Mouse (Mus musculus): ENCODE measurements around the gene Eps15l1.

Gene Eps15l1

GRCm38 (mm10) chr8:72421362-72422335 is at the start of gene Eps15l1:
Gene Eps15l1, minus strand, starts transcription at chr8:72421460.
- in situ Hi-C loops (cut with MboI, MseI), result loop anchor here (5.0 kb wide), 1 partner anchor 221 kb away; no protein-coding TSS in a partner anchor

GRCm38 (mm10) chr8:72470684-72471083 is 49.4 kb upstream of the Eps15l1 start:
- in situ Hi-C loops (cut with MboI, MseI), result no loop called here

GRCm38 (mm10) chr8:72469984-72470383 is 48.7 kb upstream of the Eps15l1 start:
- in situ Hi-C loops (cut with MboI, MseI), result no loop called here

GRCm38 (mm10) chr8:72469243-72469642 is 48.0 kb upstream of the Eps15l1 start:
- in situ Hi-C loops (cut with MboI, MseI), result no loop called here

- in situ Hi-C loops (cut with MboI, MseI), result no loop called here
These were observed 43.0 kb upstream of the Eps15l1 start for GRCm38 (mm10) chr8:72464211-72464610.

GRCm38 (mm10) chr8:72459881-72460533 is 38.7 kb upstream of the Eps15l1 start:
- in situ Hi-C loops (cut with MboI, MseI), result no loop called here

GRCm38 (mm10) chr8:72458457-72458856 is 37.2 kb upstream of the Eps15l1 start:
- in situ Hi-C loops (cut with MboI, MseI), result no loop called here

- in situ Hi-C loops (cut with MboI, MseI), result no loop called here
These were observed 36.5 kb upstream of the Eps15l1 start for GRCm38 (mm10) chr8:72457806-72458205.

- in situ Hi-C loops (cut with MboI, MseI), result no loop called here
These were observed 34.1 kb upstream of the Eps15l1 start for GRCm38 (mm10) chr8:72455317-72455716.

GRCm38 (mm10) chr8:72453904-72454303 is 32.6 kb upstream of the Eps15l1 start:
- in situ Hi-C loops (cut with MboI, MseI), result no loop called here

- in situ Hi-C loops (cut with MboI, MseI), result no loop called here
These were observed 30.3 kb upstream of the Eps15l1 start for GRCm38 (mm10) chr8:72451516-72451915.

GRCm38 (mm10) chr8:72445071-72445470 is 23.8 kb upstream of the Eps15l1 start:
- in situ Hi-C loops (cut with MboI, MseI), result loop anchor here (5.0 kb wide), 1 partner anchor 197 kb away; no protein-coding TSS in a partner anchor

- in situ Hi-C loops (cut with MboI, MseI), result no loop called here
These were observed 22.7 kb upstream of the Eps15l1 start for GRCm38 (mm10) chr8:72443994-72444350.

GRCm38 (mm10) chr8:72443338-72443993 is 22.2 kb upstream of the Eps15l1 start, which contains the start of the genes Calr3 and 1700030K09Rik:
Gene Calr3, minus strand, starts transcription at chr8:72443870.
Gene 1700030K09Rik, plus strand, starts transcription at chr8:72443880.
- in situ Hi-C loops (cut with MboI, MseI), result no loop called here

- in situ Hi-C loops (cut with MboI, MseI), result no loop called here
These were observed 17.2 kb upstream of the Eps15l1 start for GRCm38 (mm10) chr8:72438248-72439015.

- in situ Hi-C loops (cut with MboI, MseI), result no loop called here
These were observed 13.7 kb upstream of the Eps15l1 start for GRCm38 (mm10) chr8:72434952-72435351.

GRCm38 (mm10) chr8:72429676-72430075 is 8.4 kb upstream of the Eps15l1 start:
- in situ Hi-C loops (cut with MboI, MseI), result no loop called here

- in situ Hi-C loops (cut with MboI, MseI), result loop anchor here (5.0 kb wide), 1 partner anchor 219 kb away; no protein-coding TSS in a partner anchor
These were observed 1.7 kb upstream of the Eps15l1 start for GRCm38 (mm10) chr8:72422926-72423325.

GRCm38 (mm10) chr8:72420571-72421361 is 494 bp downstream of the Eps15l1 start:
- in situ Hi-C loops (cut with MboI, MseI), result loop anchor here (5.0 kb wide), 1 partner anchor 222 kb away; no protein-coding TSS in a partner anchor

GRCm38 (mm10) chr8:72418073-72418472 is 3.2 kb downstream of the Eps15l1 start:
- in situ Hi-C loops (cut with MboI, MseI), result no loop called here

All from T-helper 1 cell (primary cell).